ENCODE assay signal across 8 mouse cellular contexts in genomic region chr9:76024277-76025246, GRCm38 (mm10). TPM values are rescaled to one million over a fixed set of nuclear protein-coding genes. Genes with fewer than 3 reads are reported as not detected.
A peak's percentile ranks its signal among the peaks of the same experiment; 100 is the strongest.
DNase-seq lines count a peak whose midpoint lies in the region; ATAC-seq and TF ChIP-seq lines count a peak whose summit lies in the region.

No protein-coding gene starts in this region.

- no peak overlapping the region for H3K4me3 ChIP-seq in hindbrain, embryonic 10.5 days
- no peak overlapping the region for H3K4me3 ChIP-seq in hindbrain, embryonic 16.5 days (ENCODE audit: low read length)
- no peak overlapping the region for H3K4me3 ChIP-seq in C2C12 (ENCODE audit: insufficient read depth, poor library complexity, severe bottlenecking)
- no peak overlapping the region for H3K4me3 ChIP-seq in embryonic facial prominence, embryonic 13.5 days
- no peak overlapping the region for H3K4me3 ChIP-seq in hindbrain, embryonic 13.5 days

- H3K27ac ChIP-seq in hindbrain, embryonic 10.5 days = peak overlapping the region; percentile 13; the same call in 1 of the 2 replicates
- H3K27ac ChIP-seq in hindbrain, embryonic 16.5 days (ENCODE audit: low read depth, low read length) = no peak overlapping the region
- peak overlapping the region; percentile 55 for H3K27ac ChIP-seq in embryonic facial prominence, embryonic 13.5 days
- no peak overlapping the region for H3K27ac ChIP-seq in hindbrain, embryonic 13.5 days

- H3K4me1 ChIP-seq in hindbrain, embryonic 10.5 days (replicated peaks) = peaks cover 15% of the 10 kb centered on the region
- no peaks in the 10 kb centered on the region for H3K4me1 ChIP-seq in hindbrain, embryonic 16.5 days (ENCODE audit: control insufficient read depth, insufficient read depth, low read depth, low read length)
- H3K4me1 ChIP-seq in embryonic facial prominence, embryonic 13.5 days = peaks cover 12% of the 10 kb centered on the region
- H3K4me1 ChIP-seq in hindbrain, embryonic 13.5 days (replicated peaks) = 0 out of 2 replicates have a peak, but pooled peaks cover 2% of the 10 kb centered on the region

- H3K4me2 ChIP-seq in hindbrain, embryonic 16.5 days (ENCODE audit: low read length) = no peak overlapping the region
- H3K4me2 ChIP-seq in embryonic facial prominence, embryonic 13.5 days = no peak overlapping the region
- no peak overlapping the region for H3K4me2 ChIP-seq in hindbrain, embryonic 13.5 days

- no peaks in the 10 kb centered on the region for H3K9me3 ChIP-seq in hindbrain, embryonic 10.5 days
- H3K9me3 ChIP-seq in hindbrain, embryonic 16.5 days (ENCODE audit: control insufficient read depth, low read length) = no peaks in the 10 kb centered on the region
- H3K9me3 ChIP-seq in embryonic facial prominence, embryonic 13.5 days = no peaks in the 10 kb centered on the region
- no peaks in the 10 kb centered on the region for H3K9me3 ChIP-seq in hindbrain, embryonic 13.5 days

- H3K27me3 ChIP-seq in hindbrain, embryonic 10.5 days (ENCODE audit: insufficient read depth, poor library complexity, severe bottlenecking) = no peaks in the 10 kb centered on the region
- H3K27me3 ChIP-seq in hindbrain, embryonic 16.5 days (replicated peaks; ENCODE audit: control insufficient read depth, insufficient read depth, low read length) = no peaks in the 10 kb centered on the region
- H3K27me3 ChIP-seq in C2C12 (ENCODE audit: control insufficient read depth, insufficient read depth, insufficient read length) = no peaks in the 10 kb centered on the region
- no peaks in the 10 kb centered on the region for H3K27me3 ChIP-seq in embryonic facial prominence, embryonic 13.5 days
- H3K27me3 ChIP-seq in hindbrain, embryonic 13.5 days = no peaks in the 10 kb centered on the region

- DNase-seq in hindbrain, embryonic 10.5 days (ENCODE audit: low spot score) = no peak
- DNase-seq in left cerebral cortex, postnatal 14 days (ENCODE audit: low spot score in 2 of 2) = peak; percentile 29 to 40
- DNase-seq in right cerebral cortex, postnatal 25 days = peak; percentile 61

- H3ac ChIP-seq in C2C12 (ENCODE audit: control insufficient read depth, insufficient read length, low read depth) = no peak overlapping the region

- no peaks in the 10 kb centered on the region for H3K79me2 ChIP-seq in C2C12 (ENCODE audit: control insufficient read depth, insufficient read depth)

- intact Hi-C loops in left cerebral cortex, postnatal 14 days (cut with DNase I) = no loop called here

- 39% methylated on average over 5 of the region's 5 CpGs for WGBS in hindbrain, embryonic 10.5 days
- WGBS in hindbrain, embryonic 16.5 days = 38% methylated on average over 5 of the region's 5 CpGs
- 40% methylated on average over 5 of the region's 5 CpGs for WGBS in embryonic facial prominence, embryonic 13.5 days
- 42% methylated on average over 5 of the region's 5 CpGs for WGBS in hindbrain, embryonic 13.5 days

- no peaks in the 10 kb centered on the region for H3K79me3 ChIP-seq in C2C12 (ENCODE audit: low read depth)

- no peak for ATAC-seq in hindbrain, embryonic 16.5 days
- ATAC-seq in embryonic facial prominence, embryonic 13.5 days (ENCODE audit: insufficient number of reproducible peaks, insufficient read depth, low FRiP score, low TSS enrichment, low read depth) = no peak
- no peak for ATAC-seq in megakaryocyte-erythroid progenitor cell, adult 5-6 weeks (replicated peaks; ENCODE audit: low FRiP score, low TSS enrichment, poor library complexity, severe bottlenecking)
- no peak for ATAC-seq in hindbrain, embryonic 13.5 days (ENCODE audit: low FRiP score)

- no peaks in the 10 kb centered on the region for H3K36me3 ChIP-seq in hindbrain, embryonic 10.5 days
- no peaks in the 10 kb centered on the region for H3K36me3 ChIP-seq in hindbrain, embryonic 16.5 days (ENCODE audit: control insufficient read depth, insufficient read depth, low read length)
- H3K36me3 ChIP-seq in C2C12 (ENCODE audit: control insufficient read depth, insufficient read depth) = no peaks in the 10 kb centered on the region
- H3K36me3 ChIP-seq in embryonic facial prominence, embryonic 13.5 days = no peaks in the 10 kb centered on the region
- H3K36me3 ChIP-seq in hindbrain, embryonic 13.5 days = no peaks in the 10 kb centered on the region

- no peak for TF ChIP-seq CTCF in C2C12 (IDR thresholded peaks at IDR 0.05; ENCODE audit: control insufficient read depth, insufficient read depth, insufficient read length)

- no peak overlapping the region for H3K9ac ChIP-seq in hindbrain, embryonic 16.5 days (ENCODE audit: low read depth, low read length)
- no peak overlapping the region for H3K9ac ChIP-seq in embryonic facial prominence, embryonic 13.5 days
- H3K9ac ChIP-seq in hindbrain, embryonic 13.5 days = no peak overlapping the region

TF ChIP-seq in C2C12, 6 proteins besides CTCF, POLR2A, EP300 and RAD21:
- peak; percentile 22 for TF ChIP-seq MAX (IDR thresholded peaks at IDR 0.05)
- no peak for TF ChIP-seq USF1 (IDR thresholded peaks at IDR 0.05; ENCODE audit: low read depth)
- TF ChIP-seq FOSL1 (IDR thresholded peaks at IDR 0.05; ENCODE audit: insufficient read depth, low read length, poor library complexity, severe bottlenecking) = peak; percentile 54
- no peak for TF ChIP-seq MYOG (IDR thresholded peaks at IDR 0.05; ENCODE audit: control insufficient read depth, extremely low read depth, insufficient read length)
- peak; percentile 85 for TF ChIP-seq MYOD1 (IDR thresholded peaks at IDR 0.05; ENCODE audit: control insufficient read depth, insufficient read length, low read depth)
- no peak for TF ChIP-seq CEBPB (IDR thresholded peaks at IDR 0.05; ENCODE audit: low read depth)

RNA-seq across cellular contexts. Expression of gene Hmgcll1, which starts 9.9 kb away (rescaled TPM):
- 5.1 and 7.5 TPM in 2 replicates for polyA plus RNA-seq in hindbrain, embryonic 10.5 days (2016; fragmentation: Nextera tagmentation; extraction: Ambion mirVana)
- polyA plus RNA-seq in hindbrain, embryonic 16.5 days (2015; fragmentation: Nextera tagmentation; extraction: Ambion mirVana) = 22.8 and 22.9 TPM in 2 replicates
- polyA plus RNA-seq in C2C12 (2012; fragmentation: generic; extraction: Trizol) = 0.29 TPM
- polyA plus RNA-seq in embryonic facial prominence, embryonic 13.5 days (2015; fragmentation: Nextera tagmentation; extraction: Ambion mirVana) = 3.9 and 5.1 TPM in 2 replicates
- total RNA-seq in left cerebral cortex, postnatal 14 days (2021) = 10 to 100 TPM; 15.0 to 18.8 TPM
- 1.2 TPM in 1 of 2 replicates, not detected in the other for total RNA-seq in megakaryocyte-erythroid progenitor cell, adult 5-6 weeks (2014; fragmentation: Nextera tagmentation)
- not detected in 2 replicates for total RNA-seq in megakaryocyte-erythroid progenitor cell, adult 5-6 weeks (2017)
- polyA plus RNA-seq in hindbrain, embryonic 13.5 days (2015; fragmentation: Nextera tagmentation; extraction: Ambion mirVana) = 22.9 and 23.3 TPM in 2 replicates

Comparison
In these comparisons a context has a peak if more than half of its experiments do, and no peak if none do; other contexts are left out.
1. H3K27ac ChIP-seq: peak in hindbrain, embryonic 10.5 days (single experiment) and embryonic facial prominence, embryonic 13.5 days (single experiment); none in hindbrain, embryonic 16.5 days (single experiment) and hindbrain, embryonic 13.5 days (single experiment).